Mouse (Mus musculus): ENCODE measurements around the gene Ms4a6c. TPM values are rescaled to one million over a fixed set of nuclear protein-coding genes. Genes with fewer than 3 reads are reported as not detected.
"Not testable (repeated sequence)": the region's sequence is repeated elsewhere in the genome, so short reads cannot be mapped to it uniquely, and the experiment has no call there.

Gene Ms4a6c
- polyA plus RNA-seq, 1 experiment from 2014 or later: 1.7 TPM

DNA sequence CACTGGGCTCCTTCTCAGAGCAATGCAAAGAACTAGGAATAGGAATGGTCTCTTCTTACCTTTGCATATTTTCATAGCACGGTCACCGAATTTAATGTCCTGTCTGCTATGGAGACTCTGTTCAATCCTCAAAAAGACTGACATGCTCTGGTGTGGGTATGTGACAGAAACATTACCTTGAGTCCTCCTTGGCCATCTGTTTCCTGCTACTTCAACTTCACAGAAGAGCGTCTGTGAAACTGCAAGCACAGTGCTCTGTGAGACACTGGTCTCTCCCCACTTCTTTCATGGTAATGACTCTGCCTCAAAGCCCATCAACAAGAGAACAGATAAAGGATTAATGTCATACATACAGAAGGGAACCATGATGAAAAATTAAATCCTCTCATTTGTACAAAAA lies 15.2 kb downstream of the Ms4a6c start:
- no peaks in the 10 kb centered on the region for H3K27me3 ChIP-seq (replicated peaks; ENCODE audit: low read depth, poor library complexity, severe bottlenecking)
- no peak overlapping the region for H3K27ac ChIP-seq (replicated peaks)
- WGBS: 88% methylated on average over 3 of the region's 3 CpGs
- no peak overlapping the region for H3K4me3 ChIP-seq
- no peaks in the 10 kb centered on the region for H3K36me3 ChIP-seq (replicated peaks)
- no peaks in the 10 kb centered on the region for H3K4me1 ChIP-seq
- DNase-seq (ENCODE audit: low spot score): no peak
- H3K9me3 ChIP-seq: no peaks in the 10 kb centered on the region

DNA sequence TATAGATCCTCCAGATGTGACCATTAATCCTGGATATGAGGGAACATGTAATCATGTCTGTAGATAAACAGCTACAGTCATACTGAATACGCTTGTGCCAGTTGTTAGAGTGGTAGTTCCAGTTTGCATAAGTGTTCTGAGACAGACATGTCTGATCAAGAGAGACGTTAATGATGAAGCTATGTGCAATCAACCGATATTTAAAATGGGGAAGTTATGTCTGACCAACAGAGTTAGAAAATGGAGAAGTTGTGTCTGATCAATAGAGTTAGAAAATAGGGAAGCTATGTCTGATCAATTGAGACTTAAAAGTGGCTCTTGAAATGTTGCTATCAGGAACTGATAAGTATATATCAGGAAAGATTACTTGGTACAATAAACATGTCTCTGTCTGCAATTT lies 16.1 kb downstream of the Ms4a6c start:
- 89% methylated on average over 3 of the region's 3 CpGs for WGBS
- no peak for DNase-seq (ENCODE audit: low spot score)

DNA sequence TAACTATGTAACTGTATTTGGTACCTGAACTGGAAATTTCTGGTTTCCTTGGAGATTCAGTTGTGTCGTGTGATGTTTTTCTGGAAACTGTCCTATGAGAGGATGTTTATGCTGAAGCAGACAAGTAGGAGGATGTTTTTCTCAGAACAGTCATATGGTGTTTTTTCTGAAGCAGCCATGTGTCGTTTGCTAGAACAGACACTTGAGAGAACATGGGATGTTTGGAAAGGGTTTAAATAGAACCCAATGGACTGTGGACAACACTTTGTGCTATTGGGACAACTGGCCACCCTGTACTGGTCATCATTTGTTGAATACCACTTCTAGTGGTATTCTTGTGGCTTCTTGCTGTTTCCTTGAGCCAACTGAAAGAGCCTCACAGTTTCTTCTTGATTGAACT lies 16.6 kb downstream of the Ms4a6c start, which contains the start of gene Gm8369:
TSS of gene Gm8369 (plus strand) at position 193 of the 400 bp plus-strand sequence.
- H3K9me3 ChIP-seq: no peaks in the 10 kb centered on the region
- H3K27me3 ChIP-seq (replicated peaks; ENCODE audit: low read depth, poor library complexity, severe bottlenecking): no peaks in the 10 kb centered on the region
- no peak within 1 kb of the TSS for H3K27ac ChIP-seq (replicated peaks)
- DNase-seq (ENCODE audit: low spot score): no peak
- no peaks in the 10 kb centered on the region for H3K4me1 ChIP-seq
- no peak within 1 kb of the TSS for H3K4me3 ChIP-seq
- WGBS: 86% methylated on average over 2 of the region's 2 CpGs
- H3K36me3 ChIP-seq (replicated peaks): no peaks in the 10 kb centered on the region

More for the DNA sequence above, 16.1 kb downstream of the Ms4a6c start:
- Histone ChIP-seq H3K4me3 (no peak overlapping the region), H3K4me1 (no peaks in the 10 kb centered on the region), H3K36me3 (replicated peaks) (no peaks in the 10 kb centered on the region), H3K27ac (replicated peaks) (no peak overlapping the region), H3K9me3 (no peaks in the 10 kb centered on the region), H3K27me3 (replicated peaks; ENCODE audit: low read depth, poor library complexity, severe bottlenecking) (no peaks in the 10 kb centered on the region)

DNA sequence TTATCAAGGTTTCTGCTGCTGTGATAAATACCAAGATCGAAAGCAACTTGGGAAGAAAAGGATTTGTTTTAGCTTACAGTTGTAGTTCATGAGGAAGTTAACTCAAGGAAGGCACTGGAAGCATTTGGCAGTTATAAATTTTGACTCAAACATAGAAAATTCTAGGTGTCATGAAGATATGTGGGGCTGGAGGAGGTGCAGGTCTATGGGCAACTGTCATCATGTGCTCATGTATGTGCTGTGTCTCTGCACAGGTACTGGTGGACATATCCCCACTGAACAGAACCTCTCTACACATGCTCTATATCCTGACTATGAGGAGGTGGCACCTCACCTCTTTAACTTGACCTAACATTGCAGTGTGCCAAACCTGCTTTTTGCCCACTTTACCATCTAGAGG lies 17.4 kb downstream of the Ms4a6c start:
- 91% methylated on average over 1 of the region's 1 CpGs for WGBS
- DNase-seq (ENCODE audit: low spot score): no peak

DNA sequence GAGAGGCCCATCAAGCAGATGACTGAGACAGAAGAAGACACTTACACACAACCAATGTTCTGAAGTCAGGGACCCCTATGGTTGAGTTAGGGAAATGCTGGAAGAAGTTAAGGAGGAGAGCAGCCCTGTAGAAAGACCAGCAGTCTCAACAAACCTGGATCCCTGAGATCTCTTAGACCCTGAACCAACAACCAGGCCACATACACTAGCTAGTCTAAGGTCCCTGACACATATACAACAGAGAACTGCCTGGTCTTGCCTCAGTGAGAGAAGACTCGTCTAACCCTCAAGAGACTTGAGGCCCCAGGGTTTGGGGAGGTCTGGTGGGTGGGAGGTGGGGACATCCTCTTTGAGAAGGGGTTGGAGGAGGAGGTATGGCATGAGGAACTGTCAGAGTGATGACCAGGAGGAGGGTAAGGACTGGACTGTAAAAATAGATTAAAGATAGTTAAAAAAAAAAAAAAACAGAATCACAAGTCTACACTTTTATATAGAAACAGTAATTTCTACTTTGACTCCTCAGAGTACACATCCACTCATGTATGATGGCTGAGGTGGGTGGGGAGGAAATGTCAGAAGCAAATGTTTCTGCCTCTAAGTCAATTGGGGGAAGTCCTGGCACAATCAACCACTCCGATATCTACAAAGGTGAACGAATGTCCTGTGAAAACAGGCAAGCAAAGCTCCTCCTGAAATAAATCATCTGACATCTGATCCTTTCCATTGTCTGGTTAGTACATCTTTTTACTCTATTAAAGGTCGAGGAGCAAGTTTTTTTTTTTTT lies 22.4 kb downstream of the Ms4a6c start:
- H3K9me3 ChIP-seq: no peaks in the 10 kb centered on the region
- no peaks in the 10 kb centered on the region for H3K27me3 ChIP-seq (replicated peaks; ENCODE audit: low read depth, poor library complexity, severe bottlenecking)
- no peak overlapping the region for H3K27ac ChIP-seq (replicated peaks)
- no peak for DNase-seq (ENCODE audit: low spot score)
- no peaks in the 10 kb centered on the region for H3K4me1 ChIP-seq
- no peak overlapping the region for H3K4me3 ChIP-seq
- 75% methylated on average over 4 of the region's 4 CpGs for WGBS
- H3K36me3 ChIP-seq (replicated peaks): no peaks in the 10 kb centered on the region

More for the DNA sequence above, 17.4 kb downstream of the Ms4a6c start:
- Histone ChIP-seq H3K27ac (replicated peaks) (no peak overlapping the region), H3K4me3 (no peak overlapping the region), H3K4me1 (no peaks in the 10 kb centered on the region), H3K36me3 (replicated peaks) (no peaks in the 10 kb centered on the region), H3K27me3 (replicated peaks; ENCODE audit: low read depth, poor library complexity, severe bottlenecking) (no peaks in the 10 kb centered on the region), H3K9me3 (no peaks in the 10 kb centered on the region)

DNA sequence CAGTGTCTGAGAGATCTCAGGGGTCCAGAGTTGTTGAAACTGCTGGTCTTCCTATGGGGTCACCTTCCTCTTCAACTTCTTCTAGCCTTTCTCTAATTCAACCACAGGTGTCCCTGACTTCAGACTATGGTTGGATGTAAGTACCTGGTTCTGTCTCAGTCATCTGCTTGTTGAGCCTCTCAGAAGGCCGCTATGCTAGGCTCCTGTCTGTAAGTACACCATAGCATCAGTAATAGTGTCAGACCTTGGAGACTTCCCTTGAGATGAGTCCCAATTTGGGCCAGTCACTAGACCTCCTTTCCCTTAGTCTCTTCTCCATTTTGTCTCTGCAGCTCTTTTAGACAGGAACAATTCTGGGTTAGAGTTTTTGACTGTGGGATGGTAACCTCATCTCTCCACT lies 23.5 kb downstream of the Ms4a6c start:
- H3K9me3 ChIP-seq: no peaks in the 10 kb centered on the region
- H3K36me3 ChIP-seq (replicated peaks): no peaks in the 10 kb centered on the region
- 87% methylated on average over 1 of the region's 1 CpGs for WGBS
- no peaks in the 10 kb centered on the region for H3K4me1 ChIP-seq
- DNase-seq (ENCODE audit: low spot score): no peak
- no peak overlapping the region for H3K4me3 ChIP-seq
- H3K27ac ChIP-seq (replicated peaks): no peak overlapping the region
- no peaks in the 10 kb centered on the region for H3K27me3 ChIP-seq (replicated peaks; ENCODE audit: low read depth, poor library complexity, severe bottlenecking)

DNA sequence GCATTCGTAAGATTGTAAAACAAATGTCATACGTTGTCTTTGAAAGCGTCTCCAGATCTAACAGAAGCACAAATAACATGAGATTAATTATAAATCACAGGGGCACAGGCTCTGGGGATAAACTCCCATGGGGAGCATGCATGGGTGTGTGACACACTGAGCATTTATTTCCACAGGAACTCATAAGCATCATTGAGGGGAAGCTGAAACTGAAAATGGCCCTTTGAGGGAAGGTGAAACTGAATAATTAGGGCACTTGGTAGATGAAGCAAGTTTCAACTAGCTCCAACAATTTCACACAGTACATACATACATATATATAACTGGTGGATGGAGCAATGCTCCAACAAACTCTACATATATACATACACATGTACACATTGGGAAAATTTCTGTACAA lies 25.4 kb downstream of the Ms4a6c start:
- WGBS: 88% methylated on average over 3 of the region's 3 CpGs
- Histone ChIP-seq H3K4me3 (no peak overlapping the region), H3K27me3 (replicated peaks; ENCODE audit: low read depth, poor library complexity, severe bottlenecking) (no peaks in the 10 kb centered on the region), H3K9me3 (no peaks in the 10 kb centered on the region), H3K27ac (replicated peaks) (no peak overlapping the region), H3K4me1 (no peaks in the 10 kb centered on the region), H3K36me3 (replicated peaks) (no peaks in the 10 kb centered on the region)
- no peak for DNase-seq (ENCODE audit: low spot score)

DNA sequence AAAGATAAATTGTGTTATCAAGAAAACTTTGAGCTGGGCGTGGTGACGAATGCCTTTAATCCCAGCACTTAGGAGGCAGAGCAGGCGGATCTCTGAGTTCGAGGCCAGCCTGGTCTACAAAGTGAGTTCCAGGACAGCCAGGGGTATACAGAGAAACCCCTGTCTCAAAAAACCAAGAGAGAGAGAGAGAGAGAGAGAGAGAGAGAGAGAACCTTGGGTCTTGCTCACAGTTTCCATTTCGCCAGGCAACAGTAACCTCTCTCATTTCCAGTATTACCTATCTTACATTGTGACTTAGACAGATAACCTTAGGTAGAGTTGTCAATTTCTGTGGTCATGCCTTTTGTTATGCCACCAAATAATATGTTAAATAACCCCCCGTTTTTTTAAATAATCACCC lies 27.2 kb downstream of the Ms4a6c start:
- Histone ChIP-seq H3K4me1 (no peaks in the 10 kb centered on the region), H3K4me3 (no peak overlapping the region), H3K36me3 (replicated peaks) (no peaks in the 10 kb centered on the region), H3K27ac (replicated peaks) (no peak overlapping the region), H3K9me3 (no peaks in the 10 kb centered on the region), H3K27me3 (replicated peaks; ENCODE audit: low read depth, poor library complexity, severe bottlenecking) (no peaks in the 10 kb centered on the region)
- WGBS: 83% methylated on average over 6 of the region's 6 CpGs
- DNase-seq (ENCODE audit: low spot score): no peak

DNA sequence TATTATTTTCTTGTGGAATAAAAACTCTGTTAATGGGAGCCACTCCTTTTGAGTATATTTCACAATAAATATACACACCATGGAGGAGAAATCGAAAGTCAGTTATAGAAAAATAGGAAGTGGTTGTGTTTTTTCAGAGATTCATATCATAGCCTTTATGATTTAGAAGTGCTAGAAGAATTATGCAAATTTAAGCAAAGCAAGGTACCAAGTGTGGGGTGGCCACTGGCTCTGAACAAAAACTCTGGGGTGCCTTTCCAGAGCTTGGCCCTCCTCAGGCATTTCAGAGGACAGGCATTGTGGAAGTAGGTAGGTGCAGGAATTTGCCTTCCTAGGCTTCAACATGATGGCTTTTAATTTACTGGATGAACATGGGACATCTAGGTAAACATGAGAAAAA lies 28.1 kb downstream of the Ms4a6c start:
- not testable (repeated sequence) for H3K4me3 ChIP-seq; H3K9me3 ChIP-seq; H3K36me3 ChIP-seq (replicated peaks); H3K4me1 ChIP-seq; H3K27me3 ChIP-seq (replicated peaks; ENCODE audit: low read depth, poor library complexity, severe bottlenecking); H3K27ac ChIP-seq (replicated peaks); DNase-seq (ENCODE audit: low spot score)
- WGBS: 88% methylated on average over 1 of the region's 1 CpGs

DNA sequence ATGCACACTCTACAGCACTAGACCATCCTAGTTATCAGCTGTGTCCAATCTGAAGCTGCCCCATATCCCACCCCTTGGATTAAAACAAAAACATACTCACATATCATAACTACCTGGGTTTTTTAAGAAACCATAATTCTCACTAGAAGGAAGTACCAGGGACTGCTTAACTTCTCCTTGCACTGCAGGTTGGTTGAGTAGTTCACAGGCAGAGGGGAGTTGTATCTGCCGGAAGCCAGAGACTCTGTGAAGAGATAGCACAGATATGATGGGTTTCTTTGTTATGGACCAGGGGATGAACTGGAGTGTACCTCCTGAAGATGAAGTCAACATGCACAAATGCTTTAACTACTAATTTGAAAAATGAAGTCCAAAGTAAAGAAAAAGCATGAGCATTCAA lies 31.6 kb downstream of the Ms4a6c start:
- Histone ChIP-seq H3K9me3 (no peaks in the 10 kb centered on the region), H3K4me3 (no peak overlapping the region), H3K4me1 (no peaks in the 10 kb centered on the region), H3K27me3 (replicated peaks; ENCODE audit: low read depth, poor library complexity, severe bottlenecking) (no peaks in the 10 kb centered on the region), H3K36me3 (replicated peaks) (no peaks in the 10 kb centered on the region), H3K27ac (replicated peaks) (no peak overlapping the region)
- 84% methylated on average over 1 of the region's 1 CpGs for WGBS
- no peak for DNase-seq (ENCODE audit: low spot score)

DNA sequence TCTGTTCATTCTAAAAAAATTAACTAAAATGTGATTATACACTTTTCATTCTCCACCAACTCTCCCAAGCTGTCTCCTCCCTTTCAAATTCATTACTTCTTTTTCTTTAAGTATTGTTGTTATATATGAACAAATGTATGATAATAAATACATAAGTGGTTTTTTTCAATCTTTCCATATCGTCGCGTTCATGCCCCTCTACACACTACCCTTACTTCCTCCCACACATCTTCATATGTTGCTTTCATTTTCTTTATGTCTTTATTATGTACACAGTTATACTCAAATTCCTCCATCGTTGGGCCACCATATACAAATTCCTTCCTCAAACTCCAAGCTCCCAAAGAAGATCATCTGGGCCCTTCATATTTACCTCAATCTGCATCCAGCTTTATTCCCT lies 32.2 kb downstream of the Ms4a6c start:
- no peak for DNase-seq (ENCODE audit: low spot score)
- no peaks in the 10 kb centered on the region for H3K9me3 ChIP-seq
- no peak overlapping the region for H3K4me3 ChIP-seq
- no peaks in the 10 kb centered on the region for H3K4me1 ChIP-seq
- H3K27me3 ChIP-seq (replicated peaks; ENCODE audit: low read depth, poor library complexity, severe bottlenecking): no peaks in the 10 kb centered on the region
- WGBS: 87% methylated on average over 4 of the region's 4 CpGs
- no peak overlapping the region for H3K27ac ChIP-seq (replicated peaks)
- H3K36me3 ChIP-seq (replicated peaks): no peaks in the 10 kb centered on the region

DNA sequence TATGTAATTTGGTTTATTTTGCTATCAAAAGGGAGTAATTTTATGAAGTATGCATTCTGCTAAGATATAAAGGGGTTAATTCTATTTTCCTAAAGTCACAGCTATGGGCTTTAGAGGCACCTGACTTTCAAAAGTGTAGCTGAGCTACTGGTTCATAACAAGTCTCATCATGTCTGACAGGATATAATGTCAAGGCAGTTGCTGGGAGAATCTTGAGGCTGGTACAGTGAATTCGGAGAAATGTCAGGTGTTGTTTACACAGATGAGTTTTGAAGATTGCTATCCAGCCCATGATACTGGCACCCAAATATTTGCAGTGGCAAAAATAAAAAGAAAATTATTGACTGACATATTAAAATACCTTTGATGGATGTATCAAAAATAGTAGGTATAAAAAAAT lies 35.7 kb downstream of the Ms4a6c start:
- H3K9me3 ChIP-seq: no peaks in the 10 kb centered on the region
- no peak for DNase-seq (ENCODE audit: low spot score)
- WGBS: 75% methylated on average over 1 of the region's 1 CpGs
- H3K4me3 ChIP-seq: no peak overlapping the region
- no peaks in the 10 kb centered on the region for H3K27me3 ChIP-seq (replicated peaks; ENCODE audit: low read depth, poor library complexity, severe bottlenecking)
- no peaks in the 10 kb centered on the region for H3K36me3 ChIP-seq (replicated peaks)
- H3K4me1 ChIP-seq: no peaks in the 10 kb centered on the region
- no peak overlapping the region for H3K27ac ChIP-seq (replicated peaks)

DNA sequence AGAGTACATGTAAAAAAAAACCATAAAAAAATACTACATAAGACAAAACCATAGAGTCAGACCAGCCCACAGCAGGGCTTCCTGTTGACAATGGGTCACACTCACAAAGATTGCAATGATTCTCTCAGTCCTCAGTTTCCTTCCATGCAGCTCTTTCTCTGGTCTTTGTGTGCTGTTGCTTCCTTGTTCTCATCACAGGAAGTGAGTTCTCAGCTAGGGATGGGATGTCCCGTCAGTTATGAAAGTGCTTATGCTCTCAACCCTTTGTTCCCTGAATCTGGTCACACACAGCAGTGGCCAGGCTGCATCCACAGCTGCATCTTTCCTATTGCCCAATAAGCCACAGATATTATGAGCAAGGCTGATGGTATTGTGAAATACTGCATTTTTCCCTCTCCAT lies 44.3 kb downstream of the Ms4a6c start:
- 72% methylated on average over 1 of the region's 1 CpGs for WGBS
- H3K4me3 ChIP-seq: no peak overlapping the region
- H3K4me1 ChIP-seq: no peaks in the 10 kb centered on the region
- no peak overlapping the region for H3K27ac ChIP-seq (replicated peaks)
- DNase-seq (ENCODE audit: low spot score): no peak
- no peaks in the 10 kb centered on the region for H3K27me3 ChIP-seq (replicated peaks; ENCODE audit: low read depth, poor library complexity, severe bottlenecking)
- H3K9me3 ChIP-seq: no peaks in the 10 kb centered on the region
- no peaks in the 10 kb centered on the region for H3K36me3 ChIP-seq (replicated peaks)
